Mouse (Mus musculus): ENCODE results near the gene Agpat4.

Gene Agpat4

GRCm38 (mm10) chr17:12118561-12118925, at the start of gene Agpat4:
TSS of gene Agpat4 (plus strand) at chr17:12118704.
- no peak for DNase-seq (ENCODE audit: low read depth in 1 of 2, low spot score in 2 of 2)

DNA sequence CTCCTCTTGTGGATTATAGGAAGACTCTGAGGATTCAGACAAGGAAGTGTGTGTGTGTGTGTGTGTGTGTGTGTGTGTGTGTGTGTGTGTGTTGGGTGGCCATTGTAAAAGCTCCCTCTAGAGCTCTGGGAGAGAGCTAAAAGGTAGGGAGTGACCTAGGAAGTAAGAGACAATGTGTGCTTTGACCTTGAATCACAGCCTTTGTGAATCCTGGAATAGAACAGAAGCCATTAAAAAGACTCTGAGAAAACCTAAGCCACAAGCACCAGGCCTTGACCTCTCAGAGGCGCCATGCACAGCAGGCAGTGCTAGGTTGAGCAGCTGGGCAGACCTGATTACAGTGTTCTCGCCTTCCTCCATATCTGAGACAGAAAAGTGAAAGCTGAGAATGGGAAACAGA, 41.7 kb upstream of the Agpat4 start:
- DNase-seq (ENCODE audit: low read depth in 1 of 2, low spot score in 2 of 2): no peak

- DNase-seq (ENCODE audit: low read depth in 1 of 2, low spot score in 2 of 2): no peak
Measured at GRCm38 (mm10) chr17:12080656-12081495, 37.6 kb upstream of the Agpat4 start.

DNA sequence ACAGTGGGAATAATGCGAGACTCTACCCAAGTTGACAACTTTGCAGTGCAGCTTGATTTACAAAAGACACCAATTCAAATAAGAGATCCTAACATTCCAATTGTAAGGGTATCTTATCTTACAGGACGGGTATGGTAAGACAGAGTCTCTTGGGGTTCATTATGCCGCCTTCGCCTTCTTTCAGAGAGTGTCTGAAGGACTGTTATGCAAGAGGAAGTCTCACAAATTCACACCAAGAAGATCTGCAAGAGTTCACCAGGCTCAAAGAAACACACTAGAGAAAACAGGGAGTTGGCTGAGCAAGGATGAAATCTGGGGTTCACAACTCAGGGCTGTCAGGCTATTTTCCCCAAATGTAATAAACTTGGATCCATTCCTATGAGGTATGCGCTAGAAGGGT, 36.3 kb upstream of the Agpat4 start:
- no peak for DNase-seq (ENCODE audit: low read depth in 1 of 2, low spot score in 2 of 2)

- DNase-seq (ENCODE audit: low read depth in 1 of 2, low spot score in 2 of 2): no peak
Measured at GRCm38 (mm10) chr17:12090261-12090927, 28.1 kb upstream of the Agpat4 start.

GRCm38 (mm10) chr17:12092901-12093564, 25.5 kb upstream of the Agpat4 start:
- DNase-seq (ENCODE audit: low read depth in 1 of 2, low spot score in 2 of 2): no peak

- DNase-seq (ENCODE audit: low read depth in 1 of 2, low spot score in 2 of 2): no peak
Measured at GRCm38 (mm10) chr17:12094016-12094415, 24.5 kb upstream of the Agpat4 start.

- no peak for DNase-seq (ENCODE audit: low read depth in 1 of 2, low spot score in 2 of 2)
Measured at GRCm38 (mm10) chr17:12094827-12095590, 23.5 kb upstream of the Agpat4 start.

- DNase-seq (ENCODE audit: low read depth in 1 of 2, low spot score in 2 of 2): no peak
Measured at GRCm38 (mm10) chr17:12099415-12099814, 19.1 kb upstream of the Agpat4 start.

GRCm38 (mm10) chr17:12102326-12102725, 16.2 kb upstream of the Agpat4 start:
- DNase-seq (ENCODE audit: low read depth in 1 of 2, low spot score in 2 of 2): no peak

DNA sequence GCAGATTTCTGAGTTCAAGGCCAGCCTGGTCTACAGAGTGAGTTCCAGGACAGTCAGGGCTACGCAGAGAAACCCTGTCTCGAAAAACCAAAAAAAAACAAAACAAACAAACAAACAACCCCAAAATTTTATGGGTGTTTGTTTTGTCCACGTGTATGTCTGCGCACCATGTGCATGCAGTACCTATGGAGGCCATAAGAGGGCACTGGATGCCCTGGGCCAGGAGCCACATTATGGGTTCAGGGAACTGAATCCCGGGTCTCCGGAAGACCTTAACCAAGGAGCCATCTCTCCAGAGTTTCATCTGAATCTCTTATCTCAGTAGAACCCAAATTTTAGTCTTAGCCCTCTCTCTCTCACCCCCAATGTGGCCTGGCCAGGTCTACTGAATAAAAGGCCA, 14.7 kb upstream of the Agpat4 start:
- DNase-seq (ENCODE audit: low read depth in 1 of 2, low spot score in 2 of 2): no peak

GRCm38 (mm10) chr17:12104245-12104644, 14.3 kb upstream of the Agpat4 start:
- no peak for DNase-seq (ENCODE audit: low read depth in 1 of 2, low spot score in 2 of 2)

DNA sequence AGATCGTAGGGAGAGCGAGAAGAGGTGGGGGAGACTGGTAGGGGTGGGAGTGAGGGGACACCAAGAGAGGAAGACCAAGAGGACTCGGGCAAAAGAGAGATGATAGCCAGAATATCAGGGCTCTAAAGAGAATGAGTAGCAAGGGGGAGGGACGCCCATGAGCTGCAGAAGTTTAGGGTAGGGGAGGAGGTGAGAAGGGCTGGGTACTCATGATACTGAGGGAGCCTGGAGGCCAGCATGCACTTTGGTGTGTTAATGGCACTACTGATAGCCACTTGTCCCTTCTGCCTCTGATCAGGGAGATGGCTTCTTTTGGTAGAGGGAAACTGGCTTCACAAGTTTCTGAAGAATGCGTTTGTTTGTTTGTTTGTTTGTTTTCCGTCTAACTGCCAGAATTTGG, 13.8 kb upstream of the Agpat4 start:
- DNase-seq (ENCODE audit: low read depth in 1 of 2, low spot score in 2 of 2): no peak

DNA sequence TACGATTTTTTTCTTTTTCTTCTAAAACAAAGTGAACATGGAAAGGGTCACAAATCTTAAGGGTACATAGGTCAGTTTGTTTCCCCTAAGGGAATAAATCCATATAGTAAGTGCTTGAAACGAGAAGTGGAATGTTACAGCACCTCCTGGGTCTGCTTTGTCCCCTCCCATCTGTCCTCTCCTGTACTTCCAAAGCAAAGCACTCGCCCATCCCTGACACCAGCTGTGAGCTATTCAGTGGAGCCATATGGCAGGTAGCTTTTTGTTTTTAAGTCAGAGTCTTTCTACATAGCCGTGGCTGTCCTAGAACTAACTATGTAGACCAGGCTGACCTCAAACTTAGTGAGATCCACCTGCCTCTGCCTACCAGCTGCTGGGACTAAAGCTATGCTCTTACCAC, 12.2 kb upstream of the Agpat4 start:
- no peak for DNase-seq (ENCODE audit: low read depth in 1 of 2, low spot score in 2 of 2)

DNA sequence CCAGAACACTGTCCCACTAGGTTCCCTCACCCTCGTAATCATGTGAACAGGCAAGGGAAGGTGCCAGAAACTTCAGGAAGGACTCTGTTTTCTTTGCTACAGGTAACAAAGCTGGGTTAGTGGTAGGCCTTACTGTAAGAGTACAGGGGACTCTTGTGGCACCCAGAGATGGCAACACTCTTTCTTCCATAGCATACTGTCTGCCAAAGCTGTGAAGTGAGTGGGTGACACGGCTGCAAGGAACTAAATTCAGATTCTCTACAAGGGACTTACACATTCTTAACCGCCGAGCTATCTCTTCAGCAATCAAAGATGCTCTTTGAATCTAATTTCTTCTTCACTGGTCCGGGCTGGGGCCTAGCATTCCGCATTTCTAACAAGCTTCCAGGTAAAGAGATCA, 4.9 kb upstream of the Agpat4 start:
- no peak for DNase-seq (ENCODE audit: low read depth in 1 of 2, low spot score in 2 of 2)

GRCm38 (mm10) chr17:12115086-12115485, 3.4 kb upstream of the Agpat4 start:
- no peak for DNase-seq (ENCODE audit: low read depth in 1 of 2, low spot score in 2 of 2)

DNA sequence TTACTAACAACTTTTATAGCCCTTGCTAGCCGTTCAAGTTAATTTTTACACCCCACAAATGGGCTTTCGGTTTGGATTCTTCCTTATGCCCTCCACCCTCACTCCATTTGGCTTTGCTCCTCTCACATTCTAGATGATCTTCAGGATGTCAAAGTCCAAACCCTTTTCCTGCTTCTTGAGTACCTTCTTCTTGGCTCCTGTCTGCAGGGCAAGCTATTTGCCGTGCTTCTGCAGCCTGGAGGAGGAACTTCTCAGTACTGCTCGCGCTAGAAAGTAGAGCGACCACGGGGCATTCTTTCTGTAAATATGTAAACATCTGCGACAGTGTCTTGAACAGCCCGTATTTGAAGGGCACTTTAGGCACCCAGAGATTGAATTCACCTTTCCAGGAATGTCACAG, 373 bp upstream of the Agpat4 start:
- DNase-seq (ENCODE audit: low read depth in 1 of 2, low spot score in 2 of 2): peak in 1 of 2 experiments; percentile 9

DNA sequence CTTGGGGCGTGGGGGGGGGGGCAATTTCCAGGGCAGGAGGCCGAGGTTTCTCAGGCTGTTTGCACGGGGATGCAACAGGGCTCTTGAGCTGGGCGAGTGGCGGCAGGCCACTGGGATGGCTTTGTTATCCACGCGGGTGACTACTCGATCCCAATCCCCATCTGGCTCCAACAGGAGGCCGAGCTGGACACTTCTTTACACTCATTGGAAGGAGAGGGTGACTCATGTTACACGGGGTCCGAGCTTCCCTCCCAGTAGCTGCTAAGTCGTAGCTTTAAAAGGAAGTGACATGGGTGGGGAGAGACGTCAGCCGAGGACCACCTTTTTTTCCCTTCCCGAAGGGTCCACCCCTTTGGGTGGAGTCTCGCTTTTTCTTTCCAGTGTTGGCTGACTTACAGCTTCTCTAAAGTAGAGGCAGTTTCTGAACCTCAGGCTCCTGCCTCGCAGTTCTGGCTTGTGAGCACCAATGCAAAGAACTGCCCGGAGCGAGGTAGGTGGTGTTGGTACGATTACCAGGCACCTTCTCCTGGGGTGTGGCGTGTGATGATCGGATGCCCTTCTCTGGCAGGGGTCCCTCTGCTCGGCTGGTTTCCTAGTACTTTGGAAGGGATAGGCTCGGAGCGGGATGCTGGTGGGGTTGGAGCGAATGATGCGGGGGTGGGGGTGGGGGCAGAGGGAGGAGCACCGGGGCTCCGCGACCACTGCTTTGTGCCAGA, 580 bp downstream of the Agpat4 start:
- peak; percentile 82 to 86 for DNase-seq (ENCODE audit: low read depth in 1 of 2, low spot score in 2 of 2)

- DNase-seq (ENCODE audit: low read depth in 1 of 2, low spot score in 2 of 2): peak in 1 of 2 experiments; percentile 10
Measured at GRCm38 (mm10) chr17:12119675-12120074, 1.2 kb downstream of the Agpat4 start.

DNA sequence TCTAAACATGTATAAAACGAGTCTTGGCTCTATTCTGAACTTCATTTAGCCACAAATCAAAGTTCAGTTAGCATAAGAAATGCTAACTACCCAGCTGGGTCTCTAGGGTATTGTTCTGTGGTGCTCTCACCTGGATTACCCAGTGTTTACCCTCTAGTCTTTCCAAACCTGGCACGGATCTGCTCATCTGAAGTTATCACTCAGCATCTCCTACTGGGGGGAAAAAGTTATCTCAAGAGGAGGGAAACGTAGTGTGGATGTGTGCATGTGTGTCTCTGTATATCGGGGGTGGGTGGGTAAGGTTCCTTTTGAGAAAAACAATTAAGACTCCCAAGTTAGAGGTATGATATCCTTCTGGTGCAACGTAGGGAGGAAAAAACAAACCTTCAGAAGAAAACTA, 1.8 kb downstream of the Agpat4 start:
- DNase-seq (ENCODE audit: low read depth in 1 of 2, low spot score in 2 of 2): no peak
